In the genomic region with DNA sequence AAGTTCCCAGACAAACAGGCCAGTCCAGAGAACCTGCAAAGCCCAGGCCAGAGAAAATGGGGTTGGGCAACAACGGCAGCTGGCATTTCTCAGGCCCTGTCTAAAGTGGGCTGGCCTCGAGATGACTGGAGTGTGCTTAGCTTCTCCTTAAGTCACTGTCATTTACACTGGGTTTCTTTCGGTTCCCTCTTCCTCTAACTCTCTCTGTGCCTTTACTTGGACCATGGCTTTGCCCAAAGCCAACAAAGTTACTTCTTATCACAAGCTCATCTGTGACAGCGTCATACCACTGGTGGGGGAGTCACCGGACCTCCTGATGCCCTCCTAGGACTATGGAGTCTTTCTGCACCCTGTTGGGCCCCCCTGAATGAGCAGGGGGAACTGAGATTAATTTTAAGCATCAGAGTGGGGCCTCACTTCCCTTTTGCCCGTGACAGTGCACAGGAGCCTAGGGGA, we compare ENCODE assay signal across 11 mouse cellular contexts. TPM values are rescaled to one million over a fixed set of nuclear protein-coding genes. Genes with fewer than 3 reads are reported as not detected.
A peak's percentile ranks its signal among the peaks of the same experiment; 100 is the strongest.
DNase-seq lines count a peak whose midpoint lies in the region; ATAC-seq and TF ChIP-seq lines count a peak whose summit lies in the region.
"Had no signal": no experiment of that assay in that cellular context is flagged by ENCODE, and none has a peak within 500 bp of the region (broad histone marks: within the 10 kb centered on the region; RNA-seq: fewer than 3 reads in every experiment).

No protein-coding gene starts in this region.

- H3K4me2 ChIP-seq in liver, embryonic 11.5 days = no peak overlapping the region
- no peak overlapping the region for H3K4me2 ChIP-seq in forebrain, embryonic 16.5 days (ENCODE audit: low read length)
- H3K4me2 ChIP-seq: embryonic facial prominence, embryonic 12.5 days had no signal

- peak overlapping the region; percentile 91 for H3K27ac ChIP-seq in liver, adult 2 months (replicated peaks; ENCODE audit: insufficient read depth, low read depth, low read length)
- H3K27ac ChIP-seq in liver, embryonic 11.5 days (ENCODE audit: low read depth, low read length) = no peak overlapping the region
- peak overlapping the region; percentile 92 for H3K27ac ChIP-seq in bone marrow macrophage, adult 2 months (ENCODE audit: insufficient read depth, low read depth, low read length)
- no peak overlapping the region for H3K27ac ChIP-seq in limb, embryonic 10.5 days
- no peak overlapping the region for H3K27ac ChIP-seq in forebrain, embryonic 16.5 days (ENCODE audit: low read length)
- H3K27ac ChIP-seq: embryonic facial prominence, embryonic 12.5 days had no signal

- TF ChIP-seq POLR2A in liver, adult 2 months (IDR thresholded peaks at IDR 0.05; ENCODE audit: extremely low read depth, insufficient read depth, low read length) = no peak
- TF ChIP-seq POLR2A in bone marrow macrophage, adult 2 months (IDR thresholded peaks at IDR 0.05; ENCODE audit: borderline replicate concordance, low read depth, low read length) = no peak

- peaks cover 21% of the 10 kb centered on the region for H3K4me1 ChIP-seq in liver, adult 2 months (ENCODE audit: control insufficient read depth, insufficient read depth, low read length)
- peaks cover 7% of the 10 kb centered on the region for H3K4me1 ChIP-seq in liver, embryonic 11.5 days (replicated peaks; ENCODE audit: control insufficient read depth, insufficient read depth, low read length)
- peaks cover 30% of the 10 kb centered on the region for H3K4me1 ChIP-seq in bone marrow macrophage, adult 2 months (ENCODE audit: control insufficient read depth, insufficient read depth, low read length)
- peaks cover 48% of the 10 kb centered on the region for H3K4me1 ChIP-seq in limb, embryonic 10.5 days
- H3K4me1 ChIP-seq in forebrain, embryonic 16.5 days (replicated peaks; ENCODE audit: control insufficient read depth, insufficient read depth, low read length) = peaks cover 17% of the 10 kb centered on the region

- no peak for ATAC-seq in liver, embryonic 11.5 days (replicated peaks; ENCODE audit: low FRiP score)
- ATAC-seq in neutrophil, adult 5-6 weeks (ENCODE audit: extremely low read depth, insufficient number of reproducible peaks, low FRiP score, poor library complexity, severe bottlenecking) = peak; percentile 47
- no peak for ATAC-seq in forebrain, embryonic 16.5 days

- intact Hi-C loops in heart, postnatal 14 days (cut with DNase I) = no loop called here

- H3K4me3 ChIP-seq in liver, adult 2 months (ENCODE audit: insufficient read depth, low read depth, low read length) = no peak overlapping the region
- no peak overlapping the region for H3K4me3 ChIP-seq in liver, embryonic 11.5 days (ENCODE audit: low read depth, low read length)
- no peak overlapping the region for H3K4me3 ChIP-seq in bone marrow macrophage, adult 2 months (ENCODE audit: insufficient read depth, low read length)
- no peak overlapping the region for H3K4me3 ChIP-seq in limb, embryonic 10.5 days
- H3K4me3 ChIP-seq in forebrain, embryonic 16.5 days (replicated peaks; ENCODE audit: low read length) = no peak overlapping the region
- H3K4me3 ChIP-seq: embryonic facial prominence, embryonic 12.5 days had no signal

- no peaks in the 10 kb centered on the region for H3K9me3 ChIP-seq in liver, embryonic 11.5 days (ENCODE audit: control insufficient read depth, low read length)
- no peaks in the 10 kb centered on the region for H3K9me3 ChIP-seq in limb, embryonic 10.5 days (replicated peaks)
- 0 out of 2 replicates have a peak, but pooled peaks cover 4% of the 10 kb centered on the region for H3K9me3 ChIP-seq in forebrain, embryonic 16.5 days (ENCODE audit: control insufficient read depth, low read length)
- H3K9me3 ChIP-seq: embryonic facial prominence, embryonic 12.5 days had no signal

- H3K9ac ChIP-seq in liver, adult 2 months (ENCODE audit: low read depth, low read length) = no peak overlapping the region
- H3K9ac ChIP-seq in liver, embryonic 11.5 days (ENCODE audit: low read depth, low read length) = no peak overlapping the region
- no peak overlapping the region for H3K9ac ChIP-seq in forebrain, embryonic 16.5 days (replicated peaks; ENCODE audit: low read depth, low read length)
- H3K9ac ChIP-seq: embryonic facial prominence, embryonic 12.5 days had no signal

- H3K79me2 ChIP-seq in liver, adult 2 months (ENCODE audit: control insufficient read depth, insufficient read depth, low read length) = 0 out of 2 replicates have a peak, but pooled peaks cover 2% of the 10 kb centered on the region

- H3K27me3 ChIP-seq in liver, adult 2 months (ENCODE audit: control insufficient read depth, insufficient read depth, low read length) = no peaks in the 10 kb centered on the region
- H3K27me3 ChIP-seq in liver, embryonic 11.5 days (replicated peaks; ENCODE audit: control insufficient read depth, insufficient read depth, low read length) = peaks cover 30% of the 10 kb centered on the region
- H3K27me3 ChIP-seq in limb, embryonic 10.5 days (ENCODE audit: low read depth, poor library complexity, severe bottlenecking) = peaks cover 32% of the 10 kb centered on the region
- H3K27me3 ChIP-seq in forebrain, embryonic 16.5 days (replicated peaks; ENCODE audit: control insufficient read depth, insufficient read depth, low read length) = peaks cover 24% of the 10 kb centered on the region

- no peaks in the 10 kb centered on the region for H3K36me3 ChIP-seq in liver, adult 2 months (ENCODE audit: control insufficient read depth, insufficient read depth, low read length)
- no peaks in the 10 kb centered on the region for H3K36me3 ChIP-seq in liver, embryonic 11.5 days (ENCODE audit: control insufficient read depth, insufficient read depth, low read length)
- no peaks in the 10 kb centered on the region for H3K36me3 ChIP-seq in limb, embryonic 10.5 days
- H3K36me3 ChIP-seq in forebrain, embryonic 16.5 days (ENCODE audit: control insufficient read depth, insufficient read depth) = no peaks in the 10 kb centered on the region
- H3K36me3 ChIP-seq: embryonic facial prominence, embryonic 12.5 days had no signal

- no peak for TF ChIP-seq CTCF in liver, adult 2 months (IDR thresholded peaks at IDR 0.05; ENCODE audit: low read depth, low read length)
- TF ChIP-seq CTCF in bone marrow macrophage, adult 2 months (IDR thresholded peaks at IDR 0.05; ENCODE audit: low read depth, low read length) = no peak

- 58% methylated on average over 6 of the region's 6 CpGs for WGBS in liver, adult 2 months
- 30% methylated on average over 6 of the region's 6 CpGs for WGBS in liver, embryonic 11.5 days
- WGBS in limb, embryonic 10.5 days = 62% methylated on average over 6 of the region's 6 CpGs
- 77% methylated on average over 6 of the region's 6 CpGs for WGBS in forebrain, embryonic 16.5 days

- no peak for DNase-seq in liver, adult 2 months (ENCODE audit: extremely low read depth, low read depth, low spot score)
- no peak for DNase-seq in liver, embryonic 11.5 days (ENCODE audit: low spot score)
- DNase-seq in heart, postnatal 14 days = peak; percentile 51 to 69
- no peak for DNase-seq in c-Kit-positive CD71-positive TER-119-positive erythroid progenitor cells, embryonic 14.5 days (ENCODE audit: low spot score)
- no peak for DNase-seq in limb, embryonic 10.5 days (ENCODE audit: low spot score)
- DNase-seq: right cerebral cortex, postnatal 4 days had no signal

RNA-seq across cellular contexts. Expression of gene Irf5, which starts 2.4 kb away (rescaled TPM):
- 10.0 and 12.4 TPM in 2 replicates for total RNA-seq in liver, adult 2 months (2014; rRNA removed)
- 30.6 and 48.3 TPM in 2 replicates for polyA plus RNA-seq in liver, adult 2 months (2012; rRNA removed)
- polyA plus RNA-seq in liver, embryonic 11.5 days (2014; fragmentation: Nextera tagmentation; extraction: Ambion mirVana) = 8.2 and 9.4 TPM in 2 replicates
- polyA plus RNA-seq in bone marrow macrophage, adult 2 months (2012; ENCODE audit: insufficient read depth, insufficient read length, missing spikeins) = 201 and 214 TPM in 2 replicates
- 1 to 10 TPM; 3.0 to 3.2 TPM for total RNA-seq in heart, postnatal 14 days (2021)
- 154 and 179 TPM in 2 replicates for total RNA-seq in neutrophil, adult 5-6 weeks (2017)
- polyA plus RNA-seq in limb, embryonic 10.5 days (2016; fragmentation: Nextera tagmentation; extraction: Ambion mirVana) = 3.2 and 4.2 TPM in 2 replicates
- polyA plus RNA-seq in forebrain, embryonic 16.5 days (2015; fragmentation: Nextera tagmentation; extraction: Ambion mirVana) = 1.5 and 2.2 TPM in 2 replicates

RNA-seq across cellular contexts. Expression of gene Kcp, which starts 16.3 kb away (rescaled TPM):
- total RNA-seq in liver, adult 2 months (2014; rRNA removed) = 1.7 and 1.8 TPM in 2 replicates
- polyA plus RNA-seq in liver, adult 2 months (2012; rRNA removed) = 5.6 and 10.2 TPM in 2 replicates
- 9.2 and 9.5 TPM in 2 replicates for polyA plus RNA-seq in liver, embryonic 11.5 days (2014; fragmentation: Nextera tagmentation; extraction: Ambion mirVana)
- 0.28 and 0.40 TPM in 2 replicates for polyA plus RNA-seq in bone marrow macrophage, adult 2 months (2012; ENCODE audit: insufficient read depth, insufficient read length, missing spikeins)
- 10 to 100 TPM; 11.9 to 12.3 TPM for total RNA-seq in heart, postnatal 14 days (2021)
- 0.12 TPM in 1 of 2 replicates, not detected in the other for total RNA-seq in neutrophil, adult 5-6 weeks (2017)
- 37.2 and 43.9 TPM in 2 replicates for polyA plus RNA-seq in limb, embryonic 10.5 days (2016; fragmentation: Nextera tagmentation; extraction: Ambion mirVana)
- 15.4 and 17.1 TPM in 2 replicates for polyA plus RNA-seq in forebrain, embryonic 16.5 days (2015; fragmentation: Nextera tagmentation; extraction: Ambion mirVana)

RNA-seq across cellular contexts. Expression of gene Atp6v1fnb, which starts 52.8 kb away (rescaled TPM):
- not detected in 2 replicates for total RNA-seq in liver, adult 2 months (2014; rRNA removed)
- polyA plus RNA-seq in liver, adult 2 months (2012; rRNA removed) = not detected in 2 replicates
- polyA plus RNA-seq in liver, embryonic 11.5 days (2014; fragmentation: Nextera tagmentation; extraction: Ambion mirVana) = 0.34 and 0.55 TPM in 2 replicates
- polyA plus RNA-seq in bone marrow macrophage, adult 2 months (2012; ENCODE audit: insufficient read depth, insufficient read length, missing spikeins) = not detected in 2 replicates
- total RNA-seq in heart, postnatal 14 days (2021) = not detected
- 5.1 and 7.6 TPM in 2 replicates for total RNA-seq in neutrophil, adult 5-6 weeks (2017)
- 0.34 TPM in 1 of 2 replicates, not detected in the other for polyA plus RNA-seq in limb, embryonic 10.5 days (2016; fragmentation: Nextera tagmentation; extraction: Ambion mirVana)
- polyA plus RNA-seq in forebrain, embryonic 16.5 days (2015; fragmentation: Nextera tagmentation; extraction: Ambion mirVana) = not detected in 2 replicates
- polyA plus RNA-seq: heart, embryonic 16.5 days had no signal

RNA-seq across cellular contexts. Expression of gene Atp6v1f, which starts 56.5 kb away (rescaled TPM):
- total RNA-seq in liver, adult 2 months (2014; rRNA removed) = 86.8 and 90.5 TPM in 2 replicates
- polyA plus RNA-seq in liver, adult 2 months (2012; rRNA removed) = 167 and 181 TPM in 2 replicates
- polyA plus RNA-seq in liver, embryonic 11.5 days (2014; fragmentation: Nextera tagmentation; extraction: Ambion mirVana) = 223 and 247 TPM in 2 replicates
- 347 and 378 TPM in 2 replicates for polyA plus RNA-seq in bone marrow macrophage, adult 2 months (2012; ENCODE audit: insufficient read depth, insufficient read length, missing spikeins)
- 100 to 1,000 TPM; 108 to 110 TPM for total RNA-seq in heart, postnatal 14 days (2021)
- total RNA-seq in neutrophil, adult 5-6 weeks (2017) = 99.2 and 132 TPM in 2 replicates
- polyA plus RNA-seq in limb, embryonic 10.5 days (2016; fragmentation: Nextera tagmentation; extraction: Ambion mirVana) = 185 and 196 TPM in 2 replicates
- 295 and 324 TPM in 2 replicates for polyA plus RNA-seq in forebrain, embryonic 16.5 days (2015; fragmentation: Nextera tagmentation; extraction: Ambion mirVana)

Comparison
In these comparisons a context has a peak if more than half of its experiments do, and no peak if none do; other contexts are left out.
1. H3K27ac ChIP-seq: peak in liver, adult 2 months (single experiment) and bone marrow macrophage, adult 2 months (single experiment); none in liver, embryonic 11.5 days (single experiment), limb, embryonic 10.5 days (single experiment) and forebrain, embryonic 16.5 days (single experiment).
2. DNase-seq: peak in heart, postnatal 14 days (2 of 2); none in liver, adult 2 months (single experiment), liver, embryonic 11.5 days (single experiment), c-Kit-positive CD71-positive TER-119-positive erythroid progenitor cells, embryonic 14.5 days (single experiment) and limb, embryonic 10.5 days (single experiment).